ENCODE assay signal across 8 mouse cellular contexts in genomic region chr19:50440246-50440910, GRCm38 (mm10).
A peak's percentile ranks its signal among the peaks of the same experiment; 100 is the strongest.
DNase-seq lines count a peak whose midpoint lies in the region; ATAC-seq and TF ChIP-seq lines count a peak whose summit lies in the region.

No protein-coding gene starts in this region.

- no peak overlapping the region for H3K27ac ChIP-seq in lung, embryonic 16.5 days (ENCODE audit: low read length)
- H3K27ac ChIP-seq in lung, postnatal 0 days (ENCODE audit: low read length) = no peak overlapping the region
- H3K27ac ChIP-seq in limb, embryonic 11.5 days (replicated peaks; ENCODE audit: low read depth, low read length) = no peak overlapping the region

- ATAC-seq in lung, embryonic 16.5 days (ENCODE audit: low read depth) = no peak
- no peak for ATAC-seq in lung, postnatal 0 days
- ATAC-seq in limb, embryonic 11.5 days (ENCODE audit: insufficient number of reproducible peaks, low FRiP score, low TSS enrichment, low read depth) = no peak

- H3K27me3 ChIP-seq in lung, embryonic 16.5 days (ENCODE audit: control insufficient read depth, insufficient read depth, low read depth, low read length) = no peaks in the 10 kb centered on the region
- no peaks in the 10 kb centered on the region for H3K27me3 ChIP-seq in lung, postnatal 0 days (replicated peaks; ENCODE audit: insufficient read depth, low read length)
- no peaks in the 10 kb centered on the region for H3K27me3 ChIP-seq in limb, embryonic 11.5 days (ENCODE audit: control insufficient read depth, insufficient read depth, low read length)

- WGBS in lung, embryonic 16.5 days = 8% methylated on average over 11 of the region's 11 CpGs
- WGBS in lung, postnatal 0 days = 10% methylated on average over 11 of the region's 11 CpGs
- WGBS in limb, embryonic 11.5 days = 6% methylated on average over 11 of the region's 11 CpGs

- H3K36me3 ChIP-seq in lung, embryonic 16.5 days (ENCODE audit: control insufficient read depth, insufficient read depth, low read length) = no peaks in the 10 kb centered on the region
- no peaks in the 10 kb centered on the region for H3K36me3 ChIP-seq in lung, postnatal 0 days (ENCODE audit: insufficient read depth, low read length)
- no peaks in the 10 kb centered on the region for H3K36me3 ChIP-seq in limb, embryonic 11.5 days (ENCODE audit: control insufficient read depth, insufficient read depth, low read length)

- intact Hi-C loops in left cerebral cortex, postnatal 36 days (cut with DNase I) = no loop called here

- peak overlapping the region; percentile 25 for H3K4me2 ChIP-seq in lung, embryonic 16.5 days (ENCODE audit: low read depth, low read length)
- H3K4me2 ChIP-seq in lung, postnatal 0 days (replicated peaks; ENCODE audit: low read depth, low read length) = no peak overlapping the region
- peak overlapping the region; percentile 12; the same call in 1 of the 2 replicates for H3K4me2 ChIP-seq in limb, embryonic 11.5 days (ENCODE audit: low read depth, severe bottlenecking)

- DNase-seq in cerebellum, postnatal 10 days = peak; percentile 17 to 26
- no peak for DNase-seq in cerebellum, adult 11 months
- no peak for DNase-seq in lung, postnatal 0 days (ENCODE audit: low spot score)
- DNase-seq in limb, embryonic 11.5 days (ENCODE audit: low spot score) = peak; percentile 29
- peak; percentile 30 for DNase-seq in retina, postnatal 1 day
- DNase-seq in left cerebral cortex, postnatal 36 days (ENCODE audit: low spot score in 2 of 2) = no peak
- DNase-seq in ovary, postnatal 14 days (ENCODE audit: low spot score) = no peak

- TF ChIP-seq EP300 in lung, postnatal 0 days (IDR thresholded peaks at IDR 0.05) = no peak

- no peak overlapping the region for H3K4me3 ChIP-seq in lung, embryonic 16.5 days (ENCODE audit: low read length)
- H3K4me3 ChIP-seq in lung, postnatal 0 days (ENCODE audit: low read depth, low read length) = no peak overlapping the region
- H3K4me3 ChIP-seq in limb, embryonic 11.5 days (ENCODE audit: low read depth, low read length) = no peak overlapping the region

- H3K9ac ChIP-seq in lung, embryonic 16.5 days (ENCODE audit: low read length) = no peak overlapping the region
- H3K9ac ChIP-seq in lung, postnatal 0 days (replicated peaks; ENCODE audit: low read depth) = no peak overlapping the region
- H3K9ac ChIP-seq in limb, embryonic 11.5 days (ENCODE audit: low read length) = no peak overlapping the region

- H3K4me1 ChIP-seq in lung, embryonic 16.5 days (replicated peaks; ENCODE audit: control insufficient read depth, insufficient read depth, low read length) = no peaks in the 10 kb centered on the region
- no peaks in the 10 kb centered on the region for H3K4me1 ChIP-seq in lung, postnatal 0 days (ENCODE audit: insufficient read depth, low read depth, low read length)
- 0 out of 2 replicates have a peak, but pooled peaks cover 5% of the 10 kb centered on the region for H3K4me1 ChIP-seq in limb, embryonic 11.5 days (ENCODE audit: control insufficient read depth, insufficient read depth, low read length)

- no peak for TF ChIP-seq CTCF in lung, postnatal 0 days (IDR thresholded peaks at IDR 0.05)

- H3K9me3 ChIP-seq in lung, embryonic 16.5 days (ENCODE audit: control insufficient read depth, low read length) = no peaks in the 10 kb centered on the region
- no peaks in the 10 kb centered on the region for H3K9me3 ChIP-seq in lung, postnatal 0 days (ENCODE audit: low read length)
- no peaks in the 10 kb centered on the region for H3K9me3 ChIP-seq in limb, embryonic 11.5 days (ENCODE audit: control insufficient read depth, low read length)

Comparison
In these comparisons a context has a peak if more than half of its experiments do, and no peak if none do; other contexts are left out.
1. DNase-seq: peak in cerebellum, postnatal 10 days (2 of 2), limb, embryonic 11.5 days (single experiment) and retina, postnatal 1 day (single experiment); none in cerebellum, adult 11 months (single experiment), lung, postnatal 0 days (single experiment), left cerebral cortex, postnatal 36 days (0 of 2) and ovary, postnatal 14 days (single experiment).